Mouse (Mus musculus) c-Kit-positive CD71-positive TER-119-positive erythroid progenitor cells, embryonic 14.5 days (primary cell): ENCODE measurements around the gene Rhbdl2.

ENCODE experiments used
- DNase-seq: peaks from one replicate; pipeline ENCODE4 v3.0.0-alpha.2; 2013; ENCODE audit warnings: low spot score

The Rhbdl2 gene

DNA sequence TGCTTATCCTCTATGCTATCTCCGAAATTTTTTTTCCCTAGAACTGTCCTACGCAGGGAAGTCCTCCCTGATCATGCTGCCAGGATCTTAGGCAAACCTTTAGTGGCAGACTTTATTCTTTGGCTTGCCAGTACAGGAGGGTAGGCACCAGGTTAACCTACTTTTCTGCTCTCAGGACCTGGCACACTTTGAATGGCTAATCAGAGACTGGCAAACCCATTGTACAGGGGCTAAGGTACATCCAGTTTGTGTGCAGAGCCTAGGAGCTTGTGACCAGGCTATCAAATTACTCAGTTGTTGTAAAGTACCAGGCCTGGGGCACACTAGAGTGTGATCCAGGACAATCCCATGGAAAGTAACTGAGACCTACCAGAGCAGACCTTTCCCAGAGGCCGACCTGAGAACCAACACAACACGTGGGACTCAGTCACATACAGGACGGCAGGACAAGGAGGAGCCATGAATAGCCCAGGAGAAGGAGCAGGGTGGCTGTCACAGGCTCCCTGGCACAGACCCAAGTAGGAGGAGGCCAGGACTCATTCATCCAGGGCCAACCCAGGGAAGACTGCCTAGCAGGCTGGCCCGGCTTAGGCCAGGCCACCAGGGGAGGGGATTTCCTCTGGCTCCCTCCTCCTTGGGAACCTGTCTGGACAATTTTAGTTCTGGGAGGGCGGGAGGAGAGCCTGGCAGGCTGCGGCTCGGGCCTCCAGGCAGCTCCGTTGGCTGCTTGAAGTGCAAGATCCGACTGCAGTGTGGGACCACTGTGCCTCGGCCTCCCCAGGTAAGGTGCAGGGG lies at the start of gene Rhbdl2:
Gene Rhbdl2 (plus strand): TSS at position 684 of the 795 bp plus-strand sequence.
- DNase-seq, result no peak

DNA sequence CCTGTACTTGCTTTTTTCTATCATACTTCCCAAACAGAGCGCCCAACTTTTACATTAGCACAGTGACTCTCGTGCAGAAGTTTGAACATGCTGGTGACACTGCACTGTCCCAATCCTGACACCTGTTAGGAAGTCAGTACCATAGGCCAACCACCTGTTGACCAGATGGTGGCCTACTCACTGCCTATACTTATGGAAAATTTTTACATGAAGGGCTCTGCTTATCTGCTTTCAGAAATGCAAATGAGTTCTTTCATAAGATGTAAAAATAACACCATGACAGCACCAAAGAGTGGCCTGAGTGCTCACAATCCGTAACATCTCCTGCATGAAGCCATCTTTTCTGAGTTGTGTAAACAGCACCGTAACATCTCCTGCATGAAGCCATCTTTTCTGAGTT lies 49.0 kb upstream of the Rhbdl2 start:
- DNase-seq, result no peak

DNA sequence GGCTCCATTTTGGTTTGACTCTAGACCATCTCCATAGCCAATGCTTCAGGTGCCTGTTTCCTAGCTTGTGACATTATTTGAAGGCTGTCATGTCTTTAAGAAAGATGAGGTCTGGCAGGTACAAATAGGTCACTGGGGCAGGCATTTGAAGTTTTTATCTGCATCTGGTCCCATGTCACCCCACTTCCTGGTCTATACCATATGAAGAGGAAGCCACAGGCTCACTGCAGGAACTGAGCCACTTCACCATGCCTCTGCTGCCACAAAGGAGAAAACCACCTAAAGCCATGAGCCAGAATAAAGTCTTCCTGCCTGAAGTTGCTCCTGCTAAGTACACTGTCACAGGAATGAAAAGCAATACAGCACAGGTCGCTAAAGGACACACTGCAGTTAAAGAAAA lies 44.8 kb upstream of the Rhbdl2 start:
- DNase-seq, result no peak

DNA sequence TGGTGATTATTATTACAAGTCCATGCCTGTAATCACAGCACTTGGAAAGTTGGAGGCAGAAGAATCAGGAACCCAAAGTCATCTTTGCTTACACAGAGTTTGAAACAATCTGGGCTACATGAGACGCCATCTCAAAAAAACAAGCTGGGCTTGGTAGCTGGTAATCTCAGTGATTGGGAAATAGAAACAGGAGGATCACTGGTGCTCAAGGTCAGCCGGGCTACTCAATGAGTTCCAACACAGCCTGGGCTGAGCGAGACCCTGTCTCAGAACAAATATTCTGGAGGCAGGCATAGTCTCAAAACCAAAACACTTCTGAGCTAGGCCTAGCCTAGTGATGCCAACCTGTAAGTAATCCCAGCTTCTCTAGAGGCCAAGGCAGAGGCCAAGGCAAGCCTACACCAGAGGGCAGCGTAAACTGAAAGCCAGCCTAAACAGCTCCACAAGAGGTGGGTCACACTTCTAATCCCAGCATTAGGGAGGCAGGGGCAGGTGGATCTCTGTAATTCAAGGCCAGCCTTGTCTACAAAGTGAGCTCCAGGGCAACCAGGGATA lies 42.4 kb upstream of the Rhbdl2 start:
- no peak for DNase-seq

DNA sequence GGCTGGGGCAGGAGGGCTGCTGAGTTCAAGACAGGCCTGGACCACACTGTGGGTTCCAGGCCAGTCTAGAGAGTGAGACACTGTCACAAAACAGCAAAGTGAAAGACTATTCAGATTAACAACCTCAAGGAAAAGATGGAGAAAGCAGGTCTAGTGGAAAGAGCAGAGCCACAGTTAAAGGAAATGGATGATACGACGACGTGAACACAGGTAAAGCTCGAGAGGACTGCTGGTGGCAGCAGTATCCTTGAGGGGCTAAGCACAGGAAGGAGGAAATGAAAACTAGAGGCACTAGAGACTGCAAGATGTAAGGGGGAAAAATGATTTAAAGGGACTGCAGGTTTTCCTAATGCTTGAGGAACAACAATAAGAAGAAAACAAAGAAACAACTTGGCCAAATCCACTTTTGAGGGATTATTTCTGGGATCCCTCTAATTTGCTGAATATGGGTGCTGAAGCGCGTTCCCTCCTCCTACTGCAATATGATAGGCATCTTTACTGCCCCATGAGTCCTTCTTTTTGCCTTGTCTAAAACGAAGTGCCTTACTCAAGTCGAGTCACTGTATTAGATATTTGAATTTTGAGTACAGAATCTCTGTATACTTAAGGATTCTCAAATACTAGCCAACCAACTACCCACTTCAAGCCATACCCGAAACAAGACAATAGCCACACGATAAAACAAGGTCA lies 38.8 kb upstream of the Rhbdl2 start:
- peak; percentile 34 for DNase-seq

DNA sequence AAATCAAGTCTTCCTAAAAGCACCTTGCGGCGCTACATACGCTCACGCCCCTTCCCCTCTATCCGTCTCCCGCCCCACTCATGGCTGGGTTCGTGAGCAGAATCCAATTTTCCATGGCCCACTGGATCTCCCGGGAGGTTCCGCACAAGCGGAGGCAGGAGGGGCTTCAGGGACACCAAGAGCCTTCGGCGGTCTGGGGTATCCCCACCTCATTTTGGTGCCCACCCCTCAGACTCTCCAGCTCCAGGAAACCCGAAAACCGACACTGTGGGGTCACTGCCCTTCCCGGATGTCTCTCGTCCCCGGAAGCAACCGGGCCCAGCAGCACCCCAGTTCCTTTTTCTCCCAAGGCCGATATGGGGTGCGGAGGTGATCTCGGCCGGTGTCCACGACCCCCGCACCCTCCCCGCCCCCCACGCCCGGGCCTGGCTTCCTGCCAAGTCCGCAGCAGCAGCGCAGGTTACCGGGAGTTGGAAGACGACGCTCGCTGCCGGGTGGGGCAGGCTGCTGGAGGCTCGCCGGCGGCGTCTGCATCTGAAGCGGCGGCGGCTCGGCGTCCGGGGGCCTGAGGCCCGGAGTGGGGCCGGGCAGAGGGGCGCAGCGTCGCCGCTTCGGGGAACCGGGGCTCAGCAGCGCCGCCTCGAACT lies 38.1 kb upstream of the Rhbdl2 start:
- DNase-seq, result peak; percentile 6

DNA sequence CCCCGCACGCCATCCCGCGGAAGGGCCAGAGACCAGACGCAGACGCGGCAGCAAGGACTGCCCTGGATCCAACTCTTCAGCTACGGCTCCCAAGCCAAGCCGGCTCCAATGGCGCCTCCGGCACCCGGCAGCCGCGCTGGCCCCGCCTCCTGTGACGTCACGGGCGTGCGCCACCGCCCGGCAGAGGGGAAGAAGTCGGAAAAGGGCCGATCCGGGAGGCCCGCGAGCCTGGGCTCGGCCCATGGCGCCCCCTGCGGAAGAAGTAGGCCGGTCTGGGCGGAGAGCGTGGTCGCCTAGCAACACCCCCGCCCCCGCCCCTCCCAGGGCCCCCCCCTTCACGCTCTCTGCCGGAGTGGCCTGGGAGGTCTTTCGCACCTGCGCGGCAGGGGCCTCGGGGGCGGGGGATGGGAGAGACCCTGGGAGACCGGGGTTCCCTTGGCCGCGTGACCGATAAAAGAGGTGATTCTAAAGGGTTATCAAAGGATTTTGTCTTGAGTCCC lies 37.5 kb upstream of the Rhbdl2 start, which contains the start of gene Akirin1:
Gene Akirin1 (minus strand): TSS at position 194 of the 500 bp plus-strand sequence.
- DNase-seq, result peak; percentile 91

DNA sequence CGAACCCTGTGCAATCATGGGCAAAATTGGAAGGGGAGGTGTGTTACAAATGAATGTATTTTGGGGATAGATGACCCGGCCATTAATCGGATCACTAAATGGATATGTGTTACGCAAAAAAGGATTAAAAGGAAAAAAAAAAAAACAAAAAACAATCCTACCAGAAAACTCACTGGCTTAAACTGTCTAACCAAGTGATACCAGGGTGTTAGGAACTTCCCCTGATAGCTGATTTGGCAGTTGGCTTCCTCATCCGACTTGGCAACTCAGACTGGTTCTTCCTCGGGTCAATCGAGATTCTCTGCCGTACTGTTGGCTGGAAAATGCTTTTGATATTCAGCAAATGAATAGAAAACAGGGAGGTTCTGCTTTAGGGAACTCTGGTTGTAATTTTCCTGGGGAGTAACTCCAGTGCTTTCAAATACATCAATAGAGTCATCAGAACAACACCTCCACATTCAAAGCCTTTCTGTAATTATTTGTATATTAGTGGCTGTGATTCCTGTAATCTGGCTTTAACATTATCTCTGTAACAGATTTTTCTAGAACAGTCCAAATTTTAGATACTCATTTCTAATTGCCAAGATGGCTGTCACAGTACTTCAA lies 36.9 kb upstream of the Rhbdl2 start:
- peak; percentile 8 for DNase-seq

DNA sequence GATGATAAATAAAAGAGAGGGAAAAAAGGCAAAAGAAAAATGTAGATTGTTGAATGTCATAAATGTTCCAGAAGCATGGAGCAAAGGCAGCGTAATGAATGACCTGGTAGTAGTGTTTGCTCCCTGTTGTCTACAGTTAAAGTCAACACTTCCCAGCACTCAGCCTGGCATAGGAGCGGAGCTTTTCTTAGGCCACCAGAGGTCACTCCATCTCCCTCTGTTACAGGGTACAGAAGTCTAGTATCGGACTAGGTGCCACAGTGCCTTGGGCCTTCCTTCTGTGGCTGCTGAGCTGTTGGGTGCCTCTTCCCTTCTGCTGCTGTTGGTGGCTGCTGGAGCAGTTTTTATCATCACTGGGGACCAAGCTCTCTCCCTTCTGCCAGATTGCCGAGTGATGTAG lies 29.4 kb upstream of the Rhbdl2 start:
- no peak for DNase-seq

DNA sequence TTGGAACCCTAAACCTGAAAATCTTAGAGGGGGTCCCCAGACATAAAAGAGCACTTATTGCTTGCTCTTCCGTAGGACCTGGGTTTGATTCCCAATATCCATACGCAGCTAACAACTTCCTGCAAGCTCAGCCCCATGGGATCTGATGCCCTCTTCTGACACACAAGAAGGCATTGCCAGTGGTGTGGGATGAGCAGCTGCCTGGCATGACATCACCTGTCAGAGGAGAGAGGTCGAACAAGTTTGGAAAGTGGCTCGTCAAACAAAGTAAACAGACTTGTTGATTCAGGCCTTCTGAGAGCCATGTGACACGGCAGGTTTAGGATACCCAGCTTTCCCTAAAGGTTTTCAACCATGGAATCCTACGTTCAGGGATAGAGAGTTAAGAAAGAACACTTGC lies 22.6 kb upstream of the Rhbdl2 start:
- DNase-seq, result no peak

DNA sequence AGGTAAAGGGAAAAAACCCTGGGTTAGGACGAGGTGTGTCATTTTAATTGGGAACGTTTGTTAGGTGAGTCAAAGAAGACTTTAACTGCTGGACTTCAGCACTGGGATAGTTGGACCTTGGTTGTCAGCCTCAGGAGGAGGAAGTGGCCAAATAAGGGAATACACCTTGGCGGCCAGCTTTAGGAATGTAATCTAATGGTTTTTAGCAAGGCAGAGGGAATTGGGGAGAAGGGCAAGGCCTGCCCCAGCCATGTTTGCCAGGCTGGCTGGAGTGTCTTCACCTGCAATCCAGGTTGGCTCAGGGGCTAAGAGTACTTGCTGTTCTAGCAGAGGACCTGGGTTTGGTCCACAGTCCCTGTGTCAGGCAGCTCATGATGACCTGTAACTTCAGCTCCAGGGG lies 19.9 kb upstream of the Rhbdl2 start:
- no peak for DNase-seq

DNA sequence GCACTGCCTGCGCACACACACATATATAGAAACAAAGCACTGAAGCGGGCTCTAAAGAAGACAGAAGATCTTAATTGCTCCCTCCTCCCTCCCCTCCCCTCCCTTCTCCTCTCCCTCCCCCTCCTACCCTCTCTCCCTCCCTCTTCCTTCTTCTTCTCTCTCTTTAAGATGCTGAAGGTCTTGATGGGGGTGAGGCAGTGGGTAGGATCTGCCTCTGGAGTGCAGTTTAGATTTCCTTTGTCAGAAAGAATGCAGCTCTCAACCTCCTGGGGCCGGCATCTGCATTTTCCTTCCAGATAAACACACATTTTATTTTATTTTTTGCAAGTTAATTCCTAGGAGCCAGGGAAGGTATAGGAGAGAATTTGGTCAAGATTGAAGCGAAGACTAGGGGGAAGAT lies 19.4 kb upstream of the Rhbdl2 start:
- no peak for DNase-seq

DNA sequence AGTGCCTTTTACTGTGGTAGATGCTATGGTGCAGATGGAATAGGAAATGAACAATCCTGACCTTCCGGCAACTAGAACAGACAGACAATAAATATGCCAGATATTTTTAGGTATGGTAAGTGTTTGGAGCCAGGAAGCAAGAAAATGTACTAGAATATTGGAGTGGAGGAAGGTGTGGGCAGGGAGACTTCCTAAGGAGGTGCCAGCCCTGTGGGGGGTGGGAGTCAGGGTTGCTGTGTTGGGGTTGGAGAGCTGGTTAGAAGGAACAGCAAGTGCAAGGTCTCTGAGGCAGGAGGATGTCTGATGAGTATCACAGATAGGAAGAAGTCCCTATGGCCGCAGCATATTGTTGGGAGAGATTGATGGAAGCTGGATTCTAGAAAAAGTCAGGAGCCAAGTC lies 5.0 kb downstream of the Rhbdl2 start:
- no peak for DNase-seq

DNA sequence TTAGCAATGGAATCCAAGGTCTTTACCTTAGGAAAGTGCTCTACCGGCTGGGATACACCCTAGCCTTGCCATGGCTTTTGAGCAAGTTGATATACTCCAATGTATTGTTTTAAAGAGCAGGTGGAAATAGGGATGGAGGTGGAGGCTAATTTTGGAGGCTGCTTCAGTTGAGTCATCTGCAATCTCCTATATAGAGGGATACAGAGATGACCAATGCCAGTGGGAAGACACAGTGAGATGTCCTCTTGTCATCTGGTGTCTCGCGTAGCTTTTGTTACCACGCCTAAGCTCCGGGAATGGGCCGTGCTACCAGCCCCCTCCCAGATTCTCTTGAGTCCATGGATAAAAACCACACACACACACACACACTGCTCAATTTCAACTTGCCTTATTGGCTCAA lies 5.5 kb downstream of the Rhbdl2 start:
- no peak for DNase-seq

DNA sequence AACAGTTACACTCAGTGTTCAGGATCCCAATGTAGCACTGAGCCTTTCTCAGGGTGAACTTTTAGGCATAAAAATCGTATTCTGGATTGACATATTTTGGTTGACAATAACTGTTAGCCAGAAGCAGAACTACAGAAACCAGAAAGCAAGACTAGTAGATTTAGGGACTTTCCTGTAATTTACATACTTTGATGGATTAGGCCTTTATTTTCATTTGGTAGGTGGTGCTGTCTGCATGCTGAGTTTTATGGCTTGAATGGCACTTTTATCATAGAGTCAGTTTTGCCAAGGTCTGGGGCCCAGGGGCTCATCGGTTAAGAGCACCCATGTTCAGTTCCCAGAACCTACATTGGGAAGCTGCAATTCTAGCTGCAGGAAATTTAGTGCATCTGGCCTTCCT lies 7.4 kb downstream of the Rhbdl2 start:
- DNase-seq, result no peak

DNA sequence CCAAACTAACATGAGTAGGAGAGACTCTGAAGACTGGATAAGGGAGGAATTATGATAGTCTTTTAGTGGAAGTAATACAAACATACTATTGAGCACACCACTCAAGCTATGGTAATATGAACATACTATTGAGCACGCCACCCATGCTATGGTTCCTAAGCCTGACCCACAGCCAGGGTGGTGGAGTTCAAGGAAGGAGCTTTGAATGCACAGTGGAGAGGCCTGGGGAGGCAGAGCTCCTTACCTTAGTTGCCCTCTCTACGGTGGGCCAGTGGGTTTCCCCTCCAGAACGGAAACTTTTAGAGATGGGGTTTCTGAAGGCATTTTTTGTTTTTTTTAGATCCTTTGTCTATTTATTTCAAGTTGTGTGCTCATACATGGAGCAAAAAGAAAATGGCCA lies 9.7 kb downstream of the Rhbdl2 start:
- DNase-seq, result no peak

DNA sequence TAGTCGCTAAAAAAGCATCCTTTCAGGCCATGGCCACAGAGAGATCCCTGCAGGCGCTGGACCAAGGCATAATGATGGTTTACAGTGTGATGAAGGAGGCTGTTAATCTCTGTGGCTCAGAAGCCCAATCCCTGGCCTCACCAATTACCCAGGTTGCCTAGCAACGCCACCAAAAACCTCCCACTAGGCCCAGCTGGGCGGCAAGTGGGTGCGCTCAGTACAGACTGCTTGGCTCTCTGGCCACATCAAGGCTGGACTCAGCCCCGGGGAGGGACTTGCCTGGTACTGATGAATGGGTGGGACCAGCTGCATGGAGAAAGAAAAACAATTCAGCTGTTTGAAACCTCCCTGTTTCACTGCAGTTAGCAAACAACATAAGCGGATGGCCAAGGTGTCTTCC lies 10.2 kb downstream of the Rhbdl2 start:
- DNase-seq, result no peak

DNA sequence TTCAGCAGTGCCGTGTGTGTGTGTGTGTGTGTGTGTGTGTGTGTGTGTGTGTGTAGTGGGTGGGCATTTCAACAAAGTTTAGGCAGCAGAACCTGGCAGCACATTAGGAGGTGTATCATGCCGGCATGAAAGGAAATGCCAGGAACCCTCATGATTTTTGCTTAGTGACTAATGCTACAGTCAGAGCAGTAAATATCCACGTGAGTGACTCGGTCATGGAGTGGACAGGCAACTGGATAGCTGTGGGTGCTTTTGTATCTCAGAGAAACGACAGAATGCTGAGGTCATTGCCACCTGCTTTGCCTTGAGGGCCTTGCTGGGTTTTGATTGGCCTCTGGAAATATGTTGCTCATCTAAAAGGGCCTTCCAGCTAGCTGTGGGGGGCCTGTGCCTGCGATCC lies 16.0 kb downstream of the Rhbdl2 start:
- no peak for DNase-seq

DNA sequence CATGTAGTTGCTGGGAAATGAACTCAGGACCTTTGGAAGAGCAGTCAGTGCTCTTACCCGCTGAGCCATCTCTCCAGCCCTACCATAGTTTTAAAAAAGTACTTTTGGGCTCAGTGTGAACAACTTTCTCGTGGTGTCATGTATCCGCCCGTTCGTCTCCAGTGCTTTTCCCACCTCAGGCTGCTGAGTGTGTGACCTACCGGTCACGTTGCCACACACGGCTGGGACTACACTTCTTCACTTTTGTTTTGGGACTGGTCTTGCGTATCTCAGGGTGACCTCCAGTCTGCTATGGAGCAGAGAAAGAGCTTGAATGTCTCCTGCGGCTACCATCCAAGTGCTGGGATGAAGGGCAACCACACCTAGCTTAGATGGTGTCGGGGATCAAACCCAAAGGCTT lies 20.6 kb downstream of the Rhbdl2 start:
- no peak for DNase-seq

DNA sequence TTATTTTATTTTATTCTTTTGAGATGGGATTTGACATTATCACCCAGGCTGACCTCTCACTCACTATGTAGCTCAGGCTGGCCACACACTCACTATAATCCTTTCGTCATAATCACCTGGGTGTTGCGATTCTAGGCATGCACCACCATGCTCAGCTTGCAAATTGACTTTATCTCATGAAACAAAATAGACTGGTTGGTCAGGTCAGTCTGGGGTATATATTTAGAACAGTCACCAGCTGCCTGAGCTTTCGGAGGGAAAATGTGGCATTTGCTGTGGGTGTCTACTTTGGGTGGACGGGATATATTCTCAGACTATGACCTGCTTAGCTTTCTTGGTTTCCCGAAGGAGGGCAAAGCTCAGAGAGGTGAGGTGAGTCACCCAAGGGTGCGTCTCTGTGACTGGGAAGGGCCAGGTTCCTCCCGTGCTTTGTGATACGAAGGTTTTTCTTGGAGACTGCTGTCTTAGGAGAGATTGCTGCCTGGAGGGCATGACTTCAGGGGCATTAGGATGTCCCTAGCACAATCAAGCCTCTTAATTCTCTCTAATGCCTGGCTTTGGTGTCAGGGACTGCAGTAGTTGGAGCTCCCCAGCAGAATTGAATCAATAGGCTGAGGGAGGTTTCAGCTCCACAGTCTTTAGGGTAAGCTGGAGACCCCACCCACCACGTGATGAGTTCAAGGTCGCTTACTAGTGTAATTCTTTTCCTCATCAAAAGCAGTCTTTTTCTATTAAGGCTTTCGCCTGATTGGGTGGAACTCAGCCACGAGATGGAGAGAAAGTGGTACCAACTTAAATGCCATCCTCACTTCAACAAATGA lies 23.0 kb downstream of the Rhbdl2 start:
- no peak for DNase-seq

DNA sequence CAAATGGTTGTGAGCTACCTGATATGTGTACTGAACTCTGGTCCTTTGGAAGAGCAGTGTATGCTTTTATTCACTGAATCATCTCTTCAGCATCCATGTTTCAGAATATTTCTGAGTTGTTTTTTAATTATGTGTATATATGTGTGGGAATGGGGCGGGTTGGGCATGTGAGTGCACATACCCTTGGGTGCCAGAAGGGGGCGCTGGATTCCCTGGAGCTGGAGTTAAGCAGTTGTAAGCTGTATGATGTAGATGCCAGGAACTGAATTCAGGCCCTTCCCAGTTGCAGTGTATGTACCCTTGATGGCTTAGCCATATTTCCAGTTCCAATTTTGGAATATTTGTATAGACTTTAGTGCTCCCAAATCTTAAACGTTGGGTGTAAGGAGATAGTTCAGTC lies 24.9 kb downstream of the Rhbdl2 start:
- DNase-seq, result no peak
